Mouse (Mus musculus) liver, adult 2 months (tissue): ENCODE measurements around the gene Brf1. TPM values are rescaled to one million over a fixed set of nuclear protein-coding genes. Genes with fewer than 3 reads are reported as not detected.

Experiments used
- DNase-seq: peaks from one replicate; pipeline ENCODE4 v3.0.0-alpha.2; 2011; ENCODE audit warnings: low read depth, low spot score; ENCODE audit errors: extremely low read depth
- H3K27ac ChIP-seq: fragments of 200-500 bp; replicated peaks from 2 replicates; pipeline ENCODE4 v1.5.1; 2012; ENCODE audit warnings: low read depth, mild to moderate bottlenecking, control low read depth, inconsistent platforms, low read length; ENCODE audit not compliant: insufficient read depth
- H3K27me3 ChIP-seq: fragments of 200-500 bp; 2 replicates; pipeline ENCODE4 v1.6.1; 2012; ENCODE audit warnings: mild to moderate bottlenecking, moderate library complexity, low read length, inconsistent platforms; ENCODE audit not compliant: control insufficient read depth, insufficient read depth
- H3K36me3 ChIP-seq: fragments of 200-500 bp; 2 replicates; pipeline ENCODE4 v1.6.1; 2012; ENCODE audit warnings: low read length, inconsistent platforms; ENCODE audit not compliant: control insufficient read depth, insufficient read depth
- H3K4me1 ChIP-seq: fragments of 200-500 bp; 2 replicates; pipeline ENCODE4 v1.6.1; 2011; ENCODE audit warnings: low read length; ENCODE audit not compliant: control insufficient read depth, insufficient read depth
- H3K4me3 ChIP-seq: fragments of 200-500 bp; 2 replicates; pipeline ENCODE4 v1.5.1; 2011; ENCODE audit warnings: low read depth, mild to moderate bottlenecking, control low read depth, low read length, moderate library complexity; ENCODE audit not compliant: insufficient read depth
- H3K79me2 ChIP-seq: fragments of 200-500 bp; 2 replicates; pipeline ENCODE4 v1.6.1; 2012; ENCODE audit warnings: inconsistent platforms, mild to moderate bottlenecking, low read length, moderate library complexity; ENCODE audit not compliant: control insufficient read depth, insufficient read depth
- H3K9ac ChIP-seq: fragments of 200-500 bp; 2 replicates; pipeline ENCODE4 v1.6.1; 2012; ENCODE audit warnings: low read depth, mild to moderate bottlenecking, control low read depth, inconsistent platforms, low read length
- CTCF ChIP-seq: fragments of 200-500 bp; IDR thresholded peaks from 2 replicates; pipeline ENCODE4 v1.5.1; 2011; ENCODE audit warnings: low read depth, low read length, control low read depth
- POLR2A ChIP-seq: fragments of 200-500 bp; IDR thresholded peaks from 2 replicates; pipeline ENCODE4 v1.6.1; 2011; ENCODE audit warnings: low read length, control low read depth; ENCODE audit not compliant: insufficient read depth; ENCODE audit errors: extremely low read depth
- WGBS: fragments of 180-500 bp; shearing (Covaris S2); methylation state at CpG from one replicate; pipeline ENCODE4 v1.1.7; 2018; 5-methylcytosine and 5-hydroxymethylcytosine counted together
- polyA plus RNA-seq: library from polyadenylated mRNA; depleted of rRNA; stranded (reverse); fragments of >200 nt; gene quantifications from 2 replicates; pipeline ENCODE4 v1.2.3, GENCODE M21; 2012
- total RNA-seq: library from RNA; depleted of rRNA; stranded (reverse); fragments of >200 nt; gene quantifications from 2 replicates; pipeline ENCODE4 v1.2.3, GENCODE M21; 2014

Gene Brf1
- total and polyA plus RNA-seq, 2 experiments, result 17.1 to 31.5 TPM

DNA sequence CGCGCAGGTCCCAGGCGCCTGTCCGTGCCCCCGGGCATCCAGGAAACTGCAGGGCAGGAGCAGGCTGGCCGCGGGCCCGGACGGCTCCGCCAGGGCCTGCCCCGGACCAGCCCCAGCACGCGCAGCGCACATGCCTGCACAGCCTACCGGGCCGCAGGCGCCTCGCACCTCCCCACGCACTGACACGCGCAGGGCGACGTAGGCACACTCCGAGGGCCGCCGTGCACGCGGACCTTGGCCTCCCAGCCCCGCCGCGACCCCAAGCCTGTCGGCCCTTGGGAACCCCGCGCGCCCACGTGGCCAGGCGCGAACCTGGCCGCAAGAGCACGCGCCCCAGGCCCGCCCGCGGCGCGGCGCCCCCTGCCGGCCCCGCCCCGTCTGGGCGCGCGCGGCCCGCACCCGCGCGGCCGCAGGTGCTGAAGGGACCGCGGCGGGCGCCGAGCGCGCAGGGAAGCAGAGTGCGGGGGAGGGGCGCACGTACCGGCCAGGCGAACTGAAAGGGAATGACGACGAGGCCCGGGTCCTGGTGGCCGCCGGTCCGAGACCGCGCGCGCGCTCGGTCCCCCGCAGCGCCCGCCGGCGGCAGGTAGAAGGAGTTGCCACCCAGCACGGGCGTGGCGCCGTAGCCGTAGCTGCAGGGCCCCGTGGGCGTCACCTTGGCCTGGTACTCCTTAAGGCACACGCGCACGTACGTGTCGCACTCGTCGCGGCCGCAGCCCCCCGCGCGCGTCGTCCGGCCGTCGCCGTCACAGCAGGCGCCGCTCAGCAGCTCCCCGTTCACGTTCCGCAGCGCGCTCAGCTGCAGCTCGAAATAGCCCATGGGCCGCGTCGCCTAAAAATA lies 71.9 kb downstream of the Brf1 start:
- no peak overlapping the region for H3K27ac ChIP-seq
- WGBS, result 3% methylated on average over 105 of the region's 124 CpGs
- no peaks in the 10 kb centered on the region; the same call in 1 of the 2 replicates for H3K4me1 ChIP-seq
- H3K9ac ChIP-seq, result no peak overlapping the region
- no peaks in the 10 kb centered on the region for H3K36me3 ChIP-seq
- TF ChIP-seq POLR2A (no peak), CTCF (no peak)
- DNase-seq, result no peak
- H3K27me3 ChIP-seq, result peaks cover 26% of the 10 kb centered on the region
- H3K4me3 ChIP-seq, result peak overlapping the region; percentile 30; the same call in 1 of the 2 replicates
- no peaks in the 10 kb centered on the region for H3K79me2 ChIP-seq

- WGBS, result 78% methylated on average over 14 of the region's 14 CpGs
- peaks cover 26% of the 10 kb centered on the region for H3K27me3 ChIP-seq
- TF ChIP-seq CTCF (no peak), POLR2A (no peak)
- no peaks in the 10 kb centered on the region for H3K79me2 ChIP-seq
- H3K27ac ChIP-seq, result no peak overlapping the region
- H3K9ac ChIP-seq, result no peak overlapping the region
- H3K4me1 ChIP-seq, result no peaks in the 10 kb centered on the region; the same call in 1 of the 2 replicates
- no peak for DNase-seq
- no peak overlapping the region for H3K4me3 ChIP-seq
- no peaks in the 10 kb centered on the region for H3K36me3 ChIP-seq
These were observed 73.2 kb downstream of the Brf1 start for GRCm38 (mm10) chr12:112927265-112927664.

DNA sequence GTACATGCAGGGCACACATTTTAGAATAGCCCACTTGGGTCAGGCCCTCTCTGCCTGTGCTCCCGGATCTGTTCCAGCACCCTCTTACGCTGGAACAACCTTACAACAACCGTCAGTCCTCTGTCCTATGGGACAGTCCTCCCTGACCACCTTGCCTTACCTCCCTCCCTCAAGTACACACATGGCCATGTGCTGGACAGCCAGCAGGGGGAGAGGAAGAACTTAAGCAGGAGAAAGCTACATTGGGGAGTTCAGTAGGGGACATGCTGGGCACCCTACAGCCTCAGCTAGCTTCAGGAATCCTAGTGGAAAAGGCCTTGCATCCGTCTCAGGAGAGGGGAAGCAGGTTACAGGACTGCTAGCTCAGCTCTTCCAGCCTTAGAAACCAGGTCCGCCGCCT lies 74.6 kb downstream of the Brf1 start:
- Histone ChIP-seq H3K4me1 (no peaks in the 10 kb centered on the region; the same call in 1 of the 2 replicates), H3K79me2 (no peaks in the 10 kb centered on the region), H3K36me3 (no peaks in the 10 kb centered on the region), H3K9ac (no peak overlapping the region), H3K27ac (no peak overlapping the region), H3K4me3 (no peak overlapping the region), H3K27me3 (peaks cover 22% of the 10 kb centered on the region)
- no peak for DNase-seq
- WGBS, result 88% methylated on average over 6 of the region's 6 CpGs
- TF ChIP-seq CTCF (peak; percentile 2; the same call in 1 of the 2 replicates), POLR2A (no peak)

- Histone ChIP-seq H3K27ac (no peak overlapping the region), H3K4me3 (no peak overlapping the region), H3K27me3 (no peaks in the 10 kb centered on the region), H3K4me1 (no peaks in the 10 kb centered on the region), H3K9ac (no peak overlapping the region), H3K79me2 (no peaks in the 10 kb centered on the region), H3K36me3 (no peaks in the 10 kb centered on the region)
- TF ChIP-seq POLR2A (no peak), CTCF (no peak)
- no peak for DNase-seq
- WGBS, result 61% methylated on average over 3 of the region's 3 CpGs
These were observed 78.0 kb downstream of the Brf1 start for GRCm38 (mm10) chr12:112922541-112922940.

- H3K27me3 ChIP-seq, result no peaks in the 10 kb centered on the region
- TF ChIP-seq POLR2A (no peak), CTCF (no peak)
These were observed 79.0 kb downstream of the Brf1 start for GRCm38 (mm10) chr12:112921518-112921917.

DNA sequence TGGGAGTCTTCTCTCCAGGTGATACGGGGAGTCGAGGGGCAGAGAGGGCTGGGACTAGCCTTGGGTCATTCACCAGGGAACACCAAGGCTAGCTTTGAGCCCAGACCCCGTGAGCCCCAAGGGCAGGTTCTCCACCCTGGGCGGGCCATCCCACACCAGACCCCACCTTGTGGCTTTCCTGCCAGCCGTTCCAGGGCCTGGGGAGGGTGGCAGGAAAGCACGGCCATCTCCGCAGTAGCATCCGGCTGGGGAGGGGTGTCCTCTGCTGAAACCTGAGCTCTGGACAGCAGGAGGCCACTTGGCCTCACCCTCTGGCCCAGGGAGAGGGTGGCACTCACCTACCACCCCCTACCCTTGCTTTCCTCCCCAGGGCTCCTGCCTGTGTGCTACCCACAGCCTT lies 82.6 kb downstream of the Brf1 start:
- Histone ChIP-seq H3K4me3 (no peak overlapping the region), H3K27ac (no peak overlapping the region), H3K36me3 (no peaks in the 10 kb centered on the region), H3K9ac (no peak overlapping the region), H3K27me3 (no peaks in the 10 kb centered on the region), H3K4me1 (no peaks in the 10 kb centered on the region), H3K79me2 (no peaks in the 10 kb centered on the region)
- WGBS, result 49% methylated on average over 8 of the region's 8 CpGs
- TF ChIP-seq POLR2A, result no peak
- TF ChIP-seq CTCF, result no peak
- no peak for DNase-seq

More at GRCm38 (mm10) chr12:112921518-112921917, 79.0 kb downstream of the Brf1 start:
- Histone ChIP-seq H3K27ac (no peak overlapping the region), H3K4me1 (no peaks in the 10 kb centered on the region), H3K4me3 (no peak overlapping the region), H3K36me3 (no peaks in the 10 kb centered on the region), H3K79me2 (no peaks in the 10 kb centered on the region), H3K9ac (no peak overlapping the region)
- no peak for DNase-seq
- WGBS, result 83% methylated on average over 12 of the region's 12 CpGs
